11 mouse cellular contexts compared by ENCODE assay signal in genomic region chr14:74603131-74603766, GRCm38 (mm10). TPM values are rescaled to one million over a fixed set of nuclear protein-coding genes. Genes with fewer than 3 reads are reported as not detected.
"Had no signal": no experiment of that assay in that cellular context is flagged by ENCODE, and none has a peak within 500 bp of the region (broad histone marks: within the 10 kb centered on the region; RNA-seq: fewer than 3 reads in every experiment).

No protein-coding gene starts in this region.

- H3K36me3 ChIP-seq: liver, embryonic 13.5 days; midbrain, embryonic 12.5 days; neural tube, embryonic 12.5 days; neural tube, embryonic 15.5 days; stomach, embryonic 15.5 days had no signal

- H3K9ac ChIP-seq: liver, embryonic 13.5 days; lung, embryonic 14.5 days; midbrain, embryonic 12.5 days; neural tube, embryonic 12.5 days; neural tube, embryonic 15.5 days; stomach, embryonic 15.5 days had no signal

- H3K9me3 ChIP-seq: liver, embryonic 13.5 days; midbrain, embryonic 12.5 days; neural tube, embryonic 12.5 days; neural tube, embryonic 15.5 days; stomach, embryonic 15.5 days had no signal

- DNase-seq: liver, embryonic 13.5 days had no signal

- H3K27me3 ChIP-seq: liver, embryonic 13.5 days; midbrain, embryonic 12.5 days; neural tube, embryonic 12.5 days; neural tube, embryonic 15.5 days; stomach, embryonic 15.5 days had no signal

- H3K4me3 ChIP-seq: layer of hippocampus, adult 2 months; left cerebral cortex, adult 2 months; liver, embryonic 13.5 days; midbrain, embryonic 12.5 days; neural tube, embryonic 12.5 days; neural tube, embryonic 15.5 days; stomach, embryonic 15.5 days had no signal

- H3K4me1 ChIP-seq: liver, embryonic 13.5 days; midbrain, embryonic 12.5 days; neural tube, embryonic 12.5 days; neural tube, embryonic 15.5 days; stomach, embryonic 15.5 days had no signal

- ATAC-seq: intestine, postnatal 0 days had no signal

- H3K4me2 ChIP-seq: liver, embryonic 13.5 days; lung, embryonic 14.5 days; midbrain, embryonic 12.5 days; neural tube, embryonic 12.5 days; neural tube, embryonic 15.5 days; stomach, embryonic 15.5 days had no signal

- H3K27ac ChIP-seq: kidney, postnatal 0 days; layer of hippocampus, adult 2 months; left cerebral cortex, adult 2 months; liver, embryonic 13.5 days; midbrain, embryonic 12.5 days; neural tube, embryonic 12.5 days; neural tube, embryonic 15.5 days; stomach, embryonic 15.5 days had no signal

RNA-seq across cellular contexts. Expression of gene Htr2a, which starts 37.4 kb away (rescaled TPM):
- polyA plus RNA-seq: liver, adult 2 months had no signal
